Mouse (Mus musculus) lung, postnatal 25 days (tissue): ENCODE results near the gene Vps26b.

Experiments used
- DNase-seq: peaks from one replicate; pipeline ENCODE4 v3.0.0; 2022; ENCODE audit warnings: low spot score

Gene Vps26b

DNA sequence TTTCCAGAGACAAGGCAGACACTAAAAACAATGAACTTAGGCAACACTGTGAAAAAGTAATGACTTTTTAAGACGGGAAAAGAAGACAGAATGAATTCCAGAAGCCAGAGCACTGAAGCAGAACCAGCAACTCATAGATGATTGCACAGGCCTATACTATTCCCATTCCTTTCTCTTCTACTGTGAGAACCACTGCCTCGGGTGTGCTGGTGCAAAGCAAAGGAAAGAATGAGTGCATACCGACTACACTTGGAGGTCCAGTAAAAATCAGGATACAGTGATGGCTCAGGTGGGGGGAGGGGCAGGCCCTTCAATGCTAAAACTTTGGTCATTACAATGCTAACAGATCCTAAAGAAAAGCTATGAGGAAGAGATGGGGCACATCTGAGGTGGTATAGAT lies 36.0 kb downstream of the Vps26b start:
- DNase-seq = no peak

DNA sequence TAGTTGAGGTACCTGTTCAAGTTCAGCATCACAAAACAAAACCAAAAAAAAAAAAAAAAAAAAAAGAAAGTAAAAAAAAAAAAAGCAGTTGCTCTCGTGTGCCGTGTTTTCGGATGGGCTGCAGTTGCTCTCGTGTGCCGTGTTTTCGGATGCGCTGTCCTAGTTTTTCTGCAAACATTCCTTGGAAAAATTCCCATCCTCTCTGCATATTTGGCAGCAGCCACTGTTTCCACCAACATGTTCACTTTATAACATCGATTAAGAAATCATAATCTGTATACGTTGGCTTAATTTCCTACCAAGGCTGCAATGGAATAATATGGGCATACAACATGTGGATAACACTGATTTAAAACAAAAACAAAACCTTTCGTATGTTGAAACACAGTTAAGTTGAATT lies 36.7 kb downstream of the Vps26b start:
- DNase-seq = peak; percentile 5

DNA sequence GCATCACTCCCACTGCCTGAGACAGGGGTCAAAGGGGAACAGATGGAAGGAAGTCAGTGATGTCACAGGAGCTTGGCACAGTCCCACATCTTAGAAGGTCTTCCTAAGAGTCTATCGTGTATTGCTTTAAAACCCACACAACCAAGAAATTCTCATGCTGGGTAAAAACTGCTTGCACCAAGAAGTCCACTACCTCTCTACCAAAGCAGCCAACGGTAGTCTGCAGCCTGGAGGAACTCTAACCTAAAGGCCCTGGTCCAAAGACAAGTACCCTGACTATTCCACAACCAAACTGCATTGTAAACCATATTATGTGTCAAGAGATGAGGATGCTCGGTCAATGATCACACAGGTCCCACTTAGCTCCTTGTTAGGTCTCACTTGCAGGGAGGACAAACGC lies 39.7 kb downstream of the Vps26b start:
- no peak for DNase-seq

DNA sequence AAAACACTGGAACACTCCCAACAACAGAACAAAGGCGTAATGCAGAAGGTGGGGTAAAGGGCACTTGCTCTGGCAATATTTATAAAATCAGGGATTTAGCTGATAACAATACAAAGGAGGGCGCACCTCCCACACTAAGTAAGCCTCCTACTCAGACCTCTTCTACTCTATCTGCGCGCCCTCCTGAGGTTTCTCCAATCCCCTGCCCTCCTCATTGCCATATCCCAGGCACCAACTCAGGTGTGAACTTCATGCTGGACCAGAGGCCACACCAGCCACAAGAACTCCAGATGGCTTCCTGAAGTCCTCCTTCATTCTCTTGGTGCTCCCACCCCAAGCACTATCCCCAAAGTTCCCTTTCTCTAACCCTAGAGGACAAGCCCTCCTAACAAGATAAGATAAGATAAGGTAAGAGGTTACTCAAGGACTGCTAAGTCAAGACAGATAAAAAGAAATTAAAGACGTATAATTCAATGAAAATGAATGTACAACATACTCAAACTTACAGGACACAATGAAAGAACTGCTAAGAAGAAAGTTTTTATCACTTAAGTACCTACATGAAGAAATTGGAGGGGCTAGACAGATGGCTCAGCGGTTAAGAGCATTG lies 44.1 kb downstream of the Vps26b start:
- DNase-seq = no peak

DNA sequence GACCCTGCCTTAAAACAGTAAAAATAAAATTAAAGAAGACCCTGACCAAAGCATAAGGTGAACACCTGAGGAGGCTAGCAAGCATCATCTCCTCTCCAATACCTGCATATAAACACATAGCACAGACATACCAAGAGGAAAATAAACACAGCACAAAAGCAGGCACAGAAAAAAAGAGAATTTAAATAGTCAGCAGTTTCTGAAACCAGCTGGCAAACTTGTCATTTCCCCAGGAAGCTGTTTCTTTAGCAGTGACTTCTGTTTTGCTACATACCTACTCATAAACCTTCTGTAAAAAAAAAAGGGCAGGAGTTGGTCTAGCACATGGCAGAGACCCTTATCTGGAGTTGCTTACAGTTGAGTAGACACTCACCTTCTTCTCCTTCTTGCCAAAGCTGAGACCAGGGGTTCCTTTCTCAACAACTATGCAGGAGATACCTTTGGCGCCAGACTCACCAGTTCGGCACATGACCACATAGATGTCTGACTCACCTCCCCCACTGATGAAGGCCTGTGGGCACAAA lies 44.7 kb downstream of the Vps26b start:
- no peak for DNase-seq

DNA sequence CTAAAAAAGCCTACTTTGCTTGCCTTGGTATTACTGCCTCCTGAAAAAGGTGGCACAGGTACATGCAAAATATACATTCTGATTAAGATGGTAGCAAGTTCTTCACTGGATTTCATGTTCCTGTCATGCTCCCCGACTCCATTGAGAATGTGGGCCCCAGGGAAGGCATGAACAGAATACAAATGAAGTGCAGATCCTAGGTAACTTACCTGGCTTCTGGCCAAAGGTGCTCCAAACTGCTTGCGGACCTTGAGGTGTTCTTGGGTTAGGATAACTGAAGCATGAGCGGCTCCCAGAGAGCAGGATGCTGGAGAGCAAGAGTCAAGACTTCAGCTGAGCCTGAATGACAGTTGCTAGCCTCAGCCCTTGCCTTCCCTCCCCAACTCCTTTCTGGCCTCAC lies 51.1 kb downstream of the Vps26b start:
- no peak for DNase-seq

DNA sequence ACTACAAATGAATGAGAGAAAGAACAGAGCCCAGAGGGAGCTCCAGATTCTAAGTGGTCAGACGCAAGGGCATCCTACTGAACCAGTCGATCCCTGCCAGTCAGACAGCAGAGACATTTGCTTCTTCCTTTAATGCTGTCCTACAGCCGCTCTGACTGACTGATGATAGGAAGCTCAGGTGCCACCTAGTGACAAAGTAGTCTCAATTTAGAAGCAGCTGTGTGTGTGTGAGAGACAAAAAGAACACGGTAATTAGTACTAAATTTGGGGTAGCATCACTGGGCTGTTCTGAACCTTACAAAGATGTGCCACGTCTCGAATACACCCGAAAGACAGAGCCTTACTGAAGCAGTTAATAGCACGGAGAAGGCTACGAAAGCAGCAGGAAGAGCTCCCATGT lies 52.1 kb downstream of the Vps26b start:
- DNase-seq = no peak
